Mouse (Mus musculus) thymus, adult 2 months (tissue): ENCODE data around the gene Ddb2.

Experiments used
- CTCF ChIP-seq: fragments of 200-500 bp; IDR thresholded peaks from 2 replicates; pipeline ENCODE4 v1.5.1; 2012; ENCODE audit warnings: mild to moderate bottlenecking, control low read depth, low read length, moderate library complexity, borderline replicate concordance; ENCODE audit not compliant: control insufficient read depth, poor library complexity, insufficient read depth; ENCODE audit errors: extremely low read depth
- POLR2A ChIP-seq: fragments of 200-500 bp; IDR thresholded peaks from 2 replicates; pipeline ENCODE4 v1.6.1; 2012; ENCODE audit warnings: mild to moderate bottlenecking, low read length, control low read depth, moderate library complexity; ENCODE audit not compliant: control insufficient read depth, poor library complexity, insufficient read depth; ENCODE audit errors: extremely low read depth

- TF ChIP-seq CTCF (no peak), POLR2A (no peak)
These were observed 42.6 kb upstream of the Ddb2 start for GRCm38 (mm10) chr2:91279372-91279755.
